Mouse (Mus musculus) lung, embryonic 14.5 days (tissue): ENCODE data around the gene Lif. TPM values are rescaled to one million over a fixed set of nuclear protein-coding genes. Genes with fewer than 3 reads are reported as not detected.

ENCODE experiments used
- ATAC-seq: fragments of 200-750 bp; cut with Nextera tagmentation; 2 replicates; pipeline ENCODE4 v1.8.0; 2017; ENCODE audit warnings: mild to moderate bottlenecking, moderate TSS enrichment, moderate library complexity; ENCODE audit not compliant: insufficient read depth
- DNase-seq: peaks from one replicate; pipeline ENCODE4 v3.0.0-alpha.2; 2015
- H3K27ac ChIP-seq: fragments of 300-500 bp; sonication (generic); 2 replicates; pipeline ENCODE4 v1.5.1; 2014; ENCODE audit warnings: low read depth, mild to moderate bottlenecking, moderate library complexity
- H3K27me3 ChIP-seq: fragments of 300-500 bp; sonication (generic); 2 replicates; pipeline ENCODE4 v1.6.1; 2014; ENCODE audit warnings: low read length, control low read depth; ENCODE audit not compliant: insufficient read depth
- H3K36me3 ChIP-seq: fragments of 300-500 bp; sonication (generic); 2 replicates; pipeline ENCODE4 v1.6.1; 2014; ENCODE audit warnings: control low read depth; ENCODE audit not compliant: insufficient read depth
- H3K4me1 ChIP-seq: fragments of 300-500 bp; sonication (generic); 2 replicates; pipeline ENCODE4 v1.6.1; 2014; ENCODE audit warnings: antibody characterized with exemption, control low read depth; ENCODE audit not compliant: insufficient read depth
- H3K4me2 ChIP-seq: fragments of 300-500 bp; sonication (generic); 2 replicates; pipeline ENCODE4 v1.6.1; 2014; ENCODE audit warnings: mild to moderate bottlenecking
- H3K4me3 ChIP-seq: fragments of 300-500 bp; sonication (generic); 2 replicates; pipeline ENCODE4 v1.5.1; 2014; ENCODE audit warnings: low read depth, low read length
- H3K9ac ChIP-seq: fragments of 300-500 bp; sonication (generic); 2 replicates; pipeline ENCODE4 v1.6.1; 2014
- H3K9me3 ChIP-seq: fragments of 300-500 bp; sonication (generic); 2 replicates; pipeline ENCODE4 v1.6.1; 2016; ENCODE audit warnings: low read depth, low read length, control low read depth
- CTCF ChIP-seq: IDR thresholded peaks from 2 replicates; pipeline ENCODE4 v1.5.1; 2016; ENCODE audit warnings: antibody characterized with exemption, low read depth
- WGBS: fragments of 180-500 bp; shearing (Covaris S2); extraction: QIAGEN DNeasy Blood & Tissue Kit; methylation state at CpG from one replicate; pipeline ENCODE4 v1.1.7; 2014; 5-methylcytosine and 5-hydroxymethylcytosine counted together
- polyA plus RNA-seq: library from polyadenylated mRNA; unstranded; fragments of >200 nt; fragmentation: Nextera tagmentation; extraction: Ambion mirVana; gene quantifications from 2 replicates; pipeline ENCODE4 v1.2.1, GENCODE M21; 2014

The Lif gene
- polyA plus RNA-seq, 1 experiment from 2014 or later, result 0.33 TPM

DNA sequence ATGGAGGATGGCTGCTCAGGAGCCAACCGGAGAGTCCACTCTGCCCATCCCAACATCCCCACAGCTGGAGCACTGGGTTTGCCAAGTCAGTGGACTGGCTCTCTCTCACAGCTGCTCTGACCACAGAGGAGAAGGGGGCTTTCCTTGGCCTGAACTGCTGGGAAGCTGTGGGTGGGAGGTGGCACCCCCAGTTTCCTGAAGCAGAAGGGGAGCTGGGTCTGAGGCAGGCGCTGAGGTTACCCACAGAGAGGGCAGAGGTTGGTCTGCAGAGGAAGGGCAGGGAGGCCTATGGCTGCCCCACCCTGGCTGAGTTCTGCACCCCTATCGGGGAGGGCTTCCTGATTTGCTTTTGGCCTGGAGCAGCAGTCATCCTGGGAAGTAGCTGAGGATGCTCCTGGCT is 6.0 kb upstream of the Lif start:
- no peak overlapping the region for H3K9ac ChIP-seq
- H3K4me1 ChIP-seq, result no peaks in the 10 kb centered on the region
- H3K4me2 ChIP-seq, result no peak overlapping the region
- 72% methylated on average over 3 of the region's 3 CpGs for WGBS
- H3K4me3 ChIP-seq, result no peak overlapping the region
- H3K36me3 ChIP-seq, result no peaks in the 10 kb centered on the region
- DNase-seq (no peak), ATAC-seq (no peak)
- no peak overlapping the region for H3K27ac ChIP-seq
- H3K27me3 ChIP-seq, result no peaks in the 10 kb centered on the region
- TF ChIP-seq CTCF, result no peak
- no peaks in the 10 kb centered on the region for H3K9me3 ChIP-seq

DNA sequence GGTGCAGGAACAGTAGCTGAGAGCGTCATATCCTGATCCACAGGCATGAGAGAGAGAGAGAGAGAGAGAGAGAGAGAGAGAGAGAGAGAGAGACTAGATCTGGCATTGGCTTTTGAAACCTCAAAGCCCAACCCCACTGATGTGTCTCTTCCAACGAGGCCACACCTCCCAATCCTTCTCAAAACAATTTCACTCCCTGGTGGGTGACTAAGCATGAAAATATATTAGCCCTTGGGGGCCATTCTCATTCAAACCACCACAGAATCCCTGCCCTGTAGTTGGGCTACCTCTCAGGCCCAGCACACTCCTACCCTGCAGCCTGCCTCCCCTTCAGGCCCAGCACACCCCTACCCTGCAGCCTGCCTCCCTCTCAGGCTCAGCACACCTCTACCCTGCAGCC is 4.5 kb upstream of the Lif start:
- Histone ChIP-seq H3K9me3 (no peaks in the 10 kb centered on the region), H3K27ac (no peak overlapping the region), H3K27me3 (no peaks in the 10 kb centered on the region), H3K9ac (no peak overlapping the region), H3K4me1 (no peaks in the 10 kb centered on the region), H3K36me3 (no peaks in the 10 kb centered on the region), H3K4me3 (no peak overlapping the region), H3K4me2 (no peak overlapping the region)
- ATAC-seq (no peak), DNase-seq (no peak)
- WGBS, result 53% methylated on average over 2 of the region's 2 CpGs
- no peak for TF ChIP-seq CTCF

DNA sequence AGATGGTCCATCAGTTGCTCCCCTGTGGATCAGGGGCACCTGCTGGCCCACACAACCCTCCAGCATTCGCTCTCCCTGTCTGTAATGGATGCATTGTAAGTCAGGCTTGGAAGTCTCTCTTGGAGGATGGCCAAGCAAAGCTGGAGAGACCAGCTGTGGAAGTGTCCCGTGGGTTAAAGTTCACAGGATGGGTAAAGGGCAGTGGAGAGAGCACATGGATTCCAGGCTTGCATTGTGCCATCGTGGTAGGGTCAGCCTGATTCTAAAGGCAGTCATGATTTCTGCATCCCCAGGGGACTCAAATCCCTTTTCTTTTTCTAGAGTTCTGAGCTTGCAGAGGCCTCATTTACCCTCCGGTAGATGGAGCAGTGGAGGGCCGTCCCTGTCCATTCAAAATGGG is 399 bp downstream of the Lif start:
- no peaks in the 10 kb centered on the region for H3K9me3 ChIP-seq
- ATAC-seq, result no peak
- H3K9ac ChIP-seq, result no peak overlapping the region
- H3K4me1 ChIP-seq, result peaks cover 19% of the 10 kb centered on the region
- H3K27me3 ChIP-seq, result no peaks in the 10 kb centered on the region
- H3K4me3 ChIP-seq, result no peak overlapping the region
- no peak overlapping the region for H3K27ac ChIP-seq
- TF ChIP-seq CTCF, result no peak
- 60% methylated on average over 5 of the region's 5 CpGs for WGBS
- no peak overlapping the region for H3K4me2 ChIP-seq
- no peak for DNase-seq
- no peaks in the 10 kb centered on the region for H3K36me3 ChIP-seq

DNA sequence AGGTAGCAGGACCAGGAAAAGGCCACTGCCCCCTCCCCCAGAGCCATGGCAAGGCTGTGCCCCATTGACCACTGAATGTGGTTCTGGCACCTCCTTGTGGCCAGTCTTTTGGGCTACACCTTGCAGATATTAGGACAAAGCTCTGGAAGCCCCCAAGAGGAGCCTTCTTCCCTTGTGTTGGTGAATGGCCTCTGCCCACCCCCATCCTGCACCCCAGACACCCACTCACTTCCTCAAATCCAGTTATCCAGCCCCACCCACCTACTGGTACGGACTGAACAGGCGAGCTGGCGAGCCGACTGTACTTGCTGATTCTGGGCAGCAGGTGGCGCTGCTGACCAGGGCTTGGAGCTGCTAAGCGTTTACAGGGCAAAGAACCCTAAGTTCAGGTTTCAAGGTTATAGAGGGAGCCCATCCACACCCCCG is 1.3 kb downstream of the Lif start:
- ATAC-seq (peak; percentile 22), DNase-seq (peak; percentile 92)
- peaks cover 19% of the 10 kb centered on the region for H3K4me1 ChIP-seq
- peak; percentile 99 for TF ChIP-seq CTCF
- no peaks in the 10 kb centered on the region for H3K9me3 ChIP-seq
- H3K27me3 ChIP-seq, result no peaks in the 10 kb centered on the region
- H3K9ac ChIP-seq, result no peak overlapping the region
- H3K4me3 ChIP-seq, result no peak overlapping the region
- WGBS, result under 1% methylated on average over 7 of the region's 7 CpGs
- H3K36me3 ChIP-seq, result no peaks in the 10 kb centered on the region
- H3K4me2 ChIP-seq, result peak overlapping the region; percentile 38; the same call in 1 of the 2 replicates
- no peak overlapping the region for H3K27ac ChIP-seq

GRCm38 (mm10) chr11:4260463-4261187 is 3.3 kb downstream of the Lif start:
- peak; percentile 33; the same call in 1 of the 2 replicates for ATAC-seq
- Histone ChIP-seq H3K4me1 (peaks cover 21% of the 10 kb centered on the region), H3K4me2 (peak overlapping the region; percentile 44), H3K4me3 (0 out of 2 replicates have a peak overlapping the region, but pooled peaks have one; percentile 0), H3K9ac (no peak overlapping the region; the same call in 1 of the 2 replicates), H3K9me3 (no peaks in the 10 kb centered on the region), H3K36me3 (no peaks in the 10 kb centered on the region), H3K27ac (peak overlapping the region; percentile 19; the same call in 1 of the 2 replicates), H3K27me3 (peaks cover 11% of the 10 kb centered on the region)
- 22% methylated on average over 14 of the region's 14 CpGs for WGBS
- DNase-seq, result peak; percentile 82
- TF ChIP-seq CTCF, result no peak

DNA sequence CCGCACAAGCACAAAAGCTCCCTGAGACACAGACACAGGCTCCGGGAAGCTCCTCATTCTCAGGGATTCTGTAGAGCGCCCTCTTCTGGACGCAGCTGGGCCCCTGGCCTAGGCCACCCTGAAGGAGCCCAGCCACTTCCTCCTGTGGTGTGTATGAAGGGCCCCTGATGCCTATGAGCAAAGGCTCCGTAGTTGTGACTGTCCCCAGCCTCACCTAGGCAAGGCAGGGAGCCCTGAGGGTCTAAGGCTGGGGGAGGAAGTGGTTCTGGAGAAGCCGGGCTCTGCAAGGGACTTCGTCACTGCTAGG is 3.8 kb downstream of the Lif start:
- TF ChIP-seq CTCF, result peak; percentile 64
- WGBS, result 50% methylated on average over 7 of the region's 7 CpGs
- H3K9ac ChIP-seq, result no peak overlapping the region
- H3K9me3 ChIP-seq, result no peaks in the 10 kb centered on the region
- no peaks in the 10 kb centered on the region for H3K36me3 ChIP-seq
- H3K27ac ChIP-seq, result peak overlapping the region; percentile 19; the same call in 1 of the 2 replicates
- peaks cover 21% of the 10 kb centered on the region for H3K4me1 ChIP-seq
- ATAC-seq (peak; percentile 26; the same call in 1 of the 2 replicates), DNase-seq (peak; percentile 81)
- H3K27me3 ChIP-seq, result peaks cover 16% of the 10 kb centered on the region
- H3K4me2 ChIP-seq, result no peak overlapping the region
- H3K4me3 ChIP-seq, result no peak overlapping the region

GRCm38 (mm10) chr11:4261969-4262368 is 4.6 kb downstream of the Lif start:
- Histone ChIP-seq H3K27ac (no peak overlapping the region), H3K9me3 (no peaks in the 10 kb centered on the region), H3K4me2 (no peak overlapping the region), H3K4me1 (peaks cover 21% of the 10 kb centered on the region), H3K36me3 (no peaks in the 10 kb centered on the region), H3K4me3 (no peak overlapping the region), H3K9ac (no peak overlapping the region), H3K27me3 (peaks cover 23% of the 10 kb centered on the region)
- WGBS, result 5% methylated on average over 5 of the region's 5 CpGs
- TF ChIP-seq CTCF, result peak; percentile 70
- ATAC-seq, result peak; percentile 42
- DNase-seq, result peak; percentile 92
